Mouse (Mus musculus) yolk sac, embryonic 10.5 days (tissue): ENCODE results near the gene Myh2.

Source experiments
- DNase-seq: peaks from one replicate; pipeline ENCODE4 v3.0.0-alpha.2; 2017; ENCODE audit warnings: low spot score

Myh2 gene

GRCm38 (mm10) chr11:67170727-67171126, at the start of gene Myh2:
Myh2 (plus strand) TSS chr11:67171027.
- DNase-seq, result no peak

GRCm38 (mm10) chr11:67124943-67125342, 45.9 kb upstream of the Myh2 start:
- DNase-seq, result no peak

GRCm38 (mm10) chr11:67125361-67125760, 45.5 kb upstream of the Myh2 start:
- DNase-seq, result no peak

GRCm38 (mm10) chr11:67133526-67133925, 37.3 kb upstream of the Myh2 start:
- DNase-seq, result no peak

GRCm38 (mm10) chr11:67134654-67135053, 36.2 kb upstream of the Myh2 start:
- no peak for DNase-seq

GRCm38 (mm10) chr11:67135532-67135931, 35.3 kb upstream of the Myh2 start:
- DNase-seq, result no peak

- no peak for DNase-seq
These were observed 31.3 kb upstream of the Myh2 start for GRCm38 (mm10) chr11:67139556-67139955.

GRCm38 (mm10) chr11:67140175-67140574, 30.7 kb upstream of the Myh2 start:
- no peak for DNase-seq

GRCm38 (mm10) chr11:67141031-67141430, 29.8 kb upstream of the Myh2 start:
- no peak for DNase-seq

- DNase-seq, result no peak
These were observed 28.8 kb upstream of the Myh2 start for GRCm38 (mm10) chr11:67142047-67142446.

- no peak for DNase-seq
These were observed 27.8 kb upstream of the Myh2 start for GRCm38 (mm10) chr11:67143065-67143464.

GRCm38 (mm10) chr11:67143863-67144498, 26.8 kb upstream of the Myh2 start:
- DNase-seq, result no peak

- DNase-seq, result no peak
These were observed 26.1 kb upstream of the Myh2 start for GRCm38 (mm10) chr11:67144559-67145265.

- no peak for DNase-seq
These were observed 25.1 kb upstream of the Myh2 start for GRCm38 (mm10) chr11:67145482-67146408.

GRCm38 (mm10) chr11:67146409-67147282, 24.2 kb upstream of the Myh2 start:
- no peak for DNase-seq

GRCm38 (mm10) chr11:67147283-67147921, 23.4 kb upstream of the Myh2 start:
- DNase-seq, result no peak

- no peak for DNase-seq
These were observed 22.4 kb upstream of the Myh2 start for GRCm38 (mm10) chr11:67148286-67149012.

GRCm38 (mm10) chr11:67150237-67150636, 20.6 kb upstream of the Myh2 start:
- DNase-seq, result no peak

GRCm38 (mm10) chr11:67151159-67151558, 19.7 kb upstream of the Myh2 start:
- no peak for DNase-seq
